Mouse (Mus musculus): ENCODE measurements around the gene P2rx1. TPM values are rescaled to one million over a fixed set of nuclear protein-coding genes. Genes with fewer than 3 reads are reported as not detected.
A peak's percentile ranks its signal among the peaks of the same experiment; 100 is the strongest.

Gene P2rx1
- total RNA-seq, 2 experiments from 2014 or later = 0.56 to 0.83 TPM

DNA sequence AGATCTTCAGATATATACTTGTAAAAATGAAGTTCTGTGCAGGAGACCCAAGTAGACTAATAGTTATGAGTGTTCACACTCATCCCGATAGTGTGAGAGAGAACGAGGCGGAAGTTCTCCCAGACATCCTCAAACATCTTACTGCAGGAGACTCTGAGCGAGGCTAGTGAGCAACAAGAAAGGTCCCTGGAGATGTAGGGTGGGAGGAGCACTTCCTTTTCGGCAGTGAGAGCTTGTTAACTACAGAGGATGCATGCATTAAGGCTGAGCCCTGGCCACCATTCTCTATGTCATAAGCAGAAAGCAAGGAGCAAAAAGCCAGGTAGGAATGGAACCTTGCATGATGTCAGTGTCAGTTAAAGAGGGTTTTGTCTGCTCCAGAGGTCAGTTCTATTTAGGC is 11.7 kb upstream of the P2rx1 start:
- DNase-seq (ENCODE audit: low spot score in 2 of 2) = no peak

GRCm38 (mm10) chr11:72987807-72988206 is 11.1 kb upstream of the P2rx1 start:
- DNase-seq (ENCODE audit: low spot score in 2 of 2) = no peak

DNA sequence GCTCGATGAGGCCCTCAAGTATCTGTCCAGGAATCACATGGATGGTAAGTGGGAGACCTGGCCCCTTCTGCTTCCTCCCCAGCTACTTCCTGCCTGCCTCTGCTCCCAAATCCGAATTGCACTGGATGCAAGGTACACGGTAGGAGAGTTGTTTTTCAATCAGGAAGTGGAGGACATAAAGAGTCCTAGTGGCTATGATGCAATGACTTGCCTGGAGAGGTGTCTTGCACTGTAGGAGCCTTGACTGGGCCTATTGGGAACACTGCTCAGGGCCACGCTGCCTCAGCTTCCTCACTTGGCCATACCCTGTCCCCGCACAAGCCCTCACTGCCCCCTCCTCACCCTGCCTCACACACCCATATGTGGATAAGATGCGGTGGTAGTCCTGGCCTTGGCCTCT is 9.9 kb upstream of the P2rx1 start:
- DNase-seq (ENCODE audit: low spot score in 2 of 2) = no peak

DNA sequence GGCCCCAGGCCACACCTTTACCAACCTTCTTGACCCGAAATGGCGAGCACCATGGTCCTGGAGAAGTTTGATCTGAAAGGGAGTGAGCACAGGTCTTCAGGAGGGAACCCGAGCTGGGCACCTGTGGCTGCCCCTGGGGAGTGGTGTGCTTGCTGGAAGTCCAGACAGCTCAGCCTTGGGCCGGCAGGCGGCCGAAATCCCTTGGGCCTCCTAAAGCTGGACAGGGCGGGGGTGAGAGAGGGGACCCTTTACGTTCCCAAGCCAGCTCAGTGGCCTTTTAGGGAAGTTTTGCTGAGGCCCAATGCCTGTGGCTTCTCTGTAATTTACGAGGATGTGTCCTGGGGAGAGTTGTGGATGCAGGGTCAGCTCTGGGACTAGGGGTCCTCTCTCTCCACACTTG is 8.2 kb upstream of the P2rx1 start:
- DNase-seq (ENCODE audit: low spot score in 2 of 2) = no peak

- no peak for DNase-seq (ENCODE audit: low spot score in 2 of 2)
Observed at GRCm38 (mm10) chr11:72991961-72992360, 6.9 kb upstream of the P2rx1 start.

GRCm38 (mm10) chr11:72996346-72996745 is 2.6 kb upstream of the P2rx1 start:
- DNase-seq (ENCODE audit: low spot score in 2 of 2) = no peak

DNA sequence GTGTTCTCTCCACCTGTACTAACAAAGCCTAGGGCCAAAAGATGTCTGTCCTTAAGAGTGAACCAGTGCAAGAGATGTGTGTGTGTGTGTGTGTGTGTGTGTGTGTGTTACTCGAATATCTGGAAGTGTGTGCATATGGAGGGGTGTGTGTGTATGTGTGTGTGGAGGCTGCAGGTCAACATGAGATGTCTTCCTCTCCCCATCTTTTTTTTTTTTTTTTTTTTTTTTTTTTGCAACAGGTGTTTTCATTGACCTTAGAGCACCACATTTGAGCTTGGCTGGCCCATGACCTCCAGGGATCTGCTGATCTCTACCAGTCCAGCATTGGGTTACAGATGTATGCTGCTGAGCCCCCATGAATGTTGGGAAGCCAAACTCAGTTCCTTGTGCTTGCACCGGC is 2.1 kb upstream of the P2rx1 start:
- no peak for DNase-seq (ENCODE audit: low spot score in 2 of 2)

DNA sequence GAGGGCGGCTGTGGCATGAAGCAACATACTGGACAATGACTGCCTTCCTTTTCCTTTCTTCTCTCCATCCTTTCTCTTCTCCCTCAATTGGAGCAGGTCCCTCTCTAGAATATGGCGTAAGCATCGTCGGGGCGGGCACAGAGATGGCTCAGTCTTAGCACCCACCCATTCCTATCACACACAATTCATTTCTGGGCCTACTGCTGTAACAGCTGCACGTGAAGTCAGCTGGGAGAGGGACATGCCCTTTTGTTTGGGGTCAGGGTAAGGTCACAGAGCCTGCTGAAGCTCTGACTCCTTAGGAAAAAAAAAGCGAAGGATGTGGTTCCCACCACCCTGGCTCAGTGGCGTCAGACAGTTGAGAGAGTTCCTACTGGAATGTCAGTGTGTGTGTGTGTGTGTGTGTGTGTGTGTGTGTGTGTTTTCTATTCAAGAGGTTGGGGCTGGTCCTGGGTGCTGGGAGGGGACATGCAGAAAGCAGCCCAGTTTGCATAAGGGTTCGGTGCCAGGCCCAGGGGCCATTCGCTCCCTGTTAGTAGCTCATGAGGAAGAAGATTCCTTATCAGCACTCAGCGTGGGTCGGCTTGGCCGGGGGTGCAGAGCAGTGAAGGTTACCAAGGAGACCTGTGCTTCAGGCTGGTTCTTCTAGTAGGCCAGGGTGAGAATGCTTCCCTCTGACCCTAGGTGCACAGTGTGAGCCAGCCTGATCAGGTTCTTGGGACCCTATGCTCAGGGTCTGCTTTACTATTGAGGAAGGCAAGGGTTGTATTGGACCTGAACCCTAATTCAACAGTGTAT is 1.2 kb upstream of the P2rx1 start:
- no peak for DNase-seq (ENCODE audit: low spot score in 2 of 2)

GRCm38 (mm10) chr11:73001029-73001428 is 2.1 kb downstream of the P2rx1 start:
- DNase-seq (ENCODE audit: low spot score in 2 of 2) = peak; percentile 53 to 73

GRCm38 (mm10) chr11:73006377-73006776 is 7.5 kb downstream of the P2rx1 start:
- DNase-seq (ENCODE audit: low spot score in 2 of 2) = peak; percentile 44 to 50

DNA sequence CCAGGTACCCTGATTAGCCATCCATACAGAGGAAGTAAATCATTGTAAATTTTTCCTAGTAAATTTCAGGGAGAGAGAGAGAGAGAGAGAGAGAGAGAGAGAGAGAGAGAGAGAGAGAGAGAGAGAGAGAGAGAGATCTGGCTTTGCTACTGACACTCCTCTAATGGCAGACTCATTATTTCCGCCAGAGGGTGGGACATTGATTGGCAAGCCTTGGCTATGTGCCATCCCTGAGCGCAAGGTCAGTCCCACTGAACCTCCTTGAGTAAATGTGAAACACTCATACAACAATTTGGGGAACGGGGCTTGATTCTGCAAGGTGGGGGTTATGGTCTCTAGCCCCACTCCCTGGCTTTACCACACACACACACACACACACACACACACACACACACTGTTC is 8.2 kb downstream of the P2rx1 start:
- DNase-seq (ENCODE audit: low spot score in 2 of 2) = no peak

DNA sequence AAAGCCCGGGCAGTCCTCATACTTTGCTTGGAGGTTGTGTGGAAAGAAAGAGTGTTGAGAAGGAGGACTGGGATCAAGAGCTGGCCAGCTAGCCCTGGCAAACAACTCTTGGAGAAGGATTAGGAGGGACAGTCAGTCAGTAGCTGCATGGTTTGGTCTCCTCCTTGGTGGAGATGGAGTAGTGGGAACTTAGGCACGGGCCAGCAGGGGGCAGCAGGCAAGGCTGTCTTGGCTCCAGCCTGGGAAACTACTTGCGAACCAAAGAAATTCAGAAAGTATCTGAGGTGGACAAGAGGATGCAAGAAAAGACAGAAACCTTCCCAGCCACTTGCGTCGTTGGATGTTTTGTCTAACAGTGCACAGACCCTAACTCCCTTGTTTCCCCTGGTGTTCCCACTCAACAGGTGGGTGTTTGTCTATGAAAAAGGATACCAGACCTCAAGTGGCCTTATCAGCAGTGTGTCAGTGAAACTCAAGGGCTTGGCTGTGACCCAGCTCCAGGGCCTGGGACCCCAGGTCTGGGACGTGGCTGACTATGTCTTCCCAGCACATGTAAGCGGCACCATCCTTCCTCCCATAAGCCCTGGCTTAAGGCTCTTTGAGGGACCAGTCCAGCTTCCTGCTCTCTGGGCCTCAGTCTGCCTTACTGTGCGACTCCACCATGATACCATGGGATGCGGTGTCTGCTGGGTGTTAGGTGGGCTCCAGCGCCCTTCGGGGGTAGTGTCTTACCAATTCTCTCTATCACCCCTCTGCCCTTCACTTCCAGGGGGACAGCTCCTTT is 9.0 kb downstream of the P2rx1 start:
- peak; percentile 57 to 70 for DNase-seq (ENCODE audit: low spot score in 2 of 2)

DNA sequence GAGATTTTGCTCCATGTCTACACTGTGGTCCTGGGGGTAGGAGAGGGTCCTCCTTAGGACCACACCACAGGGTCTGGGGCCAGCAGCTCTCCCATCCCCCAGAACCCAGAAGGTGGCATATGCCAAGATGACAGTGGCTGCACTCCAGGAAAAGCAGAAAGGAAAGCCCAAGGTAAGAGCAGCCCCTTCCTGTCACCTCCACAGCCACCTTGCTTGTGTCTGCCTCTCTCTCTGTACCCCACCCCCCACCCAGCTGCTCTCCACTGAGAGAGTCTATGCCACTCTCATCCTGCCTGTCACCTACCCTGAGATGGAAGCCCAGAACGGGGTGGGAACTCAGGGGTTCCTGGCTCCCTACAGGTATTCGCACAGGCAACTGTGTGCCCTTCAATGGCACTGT is 9.9 kb downstream of the P2rx1 start:
- DNase-seq (ENCODE audit: low spot score in 2 of 2) = no peak

DNA sequence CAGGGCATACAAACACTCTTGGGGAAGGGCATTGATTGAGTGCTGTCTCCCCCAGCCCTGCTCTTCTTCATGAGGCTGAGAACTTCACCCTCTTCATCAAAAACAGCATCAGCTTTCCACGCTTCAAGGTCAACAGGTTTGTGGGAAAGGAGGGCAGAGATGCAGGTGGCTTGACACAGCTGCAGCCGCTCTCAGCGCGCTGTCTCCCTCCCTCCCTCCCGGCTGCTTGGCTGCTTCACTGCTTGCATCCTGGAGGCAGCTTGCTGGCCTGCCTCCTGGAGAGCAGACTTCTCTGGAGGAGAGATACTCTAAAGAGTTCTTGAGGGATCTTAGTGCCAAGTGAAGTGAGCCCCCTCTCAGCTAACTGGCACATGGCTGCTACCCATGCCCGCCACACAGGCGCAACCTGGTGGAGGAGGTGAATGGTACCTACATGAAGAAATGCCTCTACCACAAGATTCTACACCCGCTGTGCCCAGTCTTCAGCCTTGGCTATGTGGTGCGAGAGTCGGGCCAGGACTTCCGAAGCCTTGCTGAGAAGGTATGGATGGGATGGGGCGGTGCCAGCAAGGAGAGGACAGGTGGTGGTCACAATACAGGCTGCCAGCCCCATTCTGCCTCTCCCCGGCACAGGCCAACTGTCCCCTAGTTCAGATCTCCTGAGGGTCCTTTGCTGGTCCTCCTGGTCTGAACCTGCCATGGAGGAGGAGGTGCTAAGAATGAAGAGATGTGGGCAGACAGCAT is 10.8 kb downstream of the P2rx1 start:
- no peak for DNase-seq (ENCODE audit: low spot score in 2 of 2)

GRCm38 (mm10) chr11:73013981-73014380 is 15.1 kb downstream of the P2rx1 start:
- DNase-seq (ENCODE audit: low spot score in 2 of 2) = no peak

- no peak for DNase-seq (ENCODE audit: low spot score in 2 of 2)
Observed at GRCm38 (mm10) chr11:73014831-73015344, 16.0 kb downstream of the P2rx1 start.

DNA sequence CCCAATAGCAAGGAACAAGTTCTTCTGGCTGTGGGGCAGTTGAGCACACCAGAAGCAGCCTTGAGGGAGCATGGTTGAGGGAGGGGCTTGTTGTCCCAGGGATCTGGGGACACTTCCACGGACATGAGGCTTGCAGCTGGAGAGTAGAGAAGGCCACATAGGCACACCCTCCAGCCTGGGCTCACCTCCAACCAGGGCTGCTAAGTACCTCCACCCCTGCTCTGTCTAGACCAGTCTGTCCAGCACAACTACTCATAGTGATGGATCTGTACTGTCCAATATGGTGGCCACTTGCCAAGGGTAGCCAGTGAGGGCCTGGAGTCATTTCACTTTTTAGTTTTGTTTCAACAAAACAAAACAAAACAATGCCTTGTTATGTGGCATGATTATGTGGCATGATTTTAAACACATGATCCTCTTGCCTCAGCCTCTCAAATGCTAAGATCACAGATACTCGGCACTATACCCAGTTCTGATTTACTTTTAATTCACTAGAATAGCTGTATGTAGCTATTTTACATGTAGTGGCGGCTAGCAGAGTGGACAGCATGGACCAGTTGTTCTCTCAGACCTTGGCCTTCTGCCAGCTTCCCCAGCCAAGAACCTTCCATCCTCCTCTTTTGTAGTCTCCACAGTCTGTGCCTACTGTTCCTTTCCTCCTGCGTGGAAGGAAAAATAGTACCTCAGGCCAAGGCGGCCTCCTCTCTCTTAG is 16.6 kb downstream of the P2rx1 start:
- DNase-seq (ENCODE audit: low spot score in 2 of 2) = peak in 1 of 2 experiments; percentile 54

- DNase-seq (ENCODE audit: low spot score in 2 of 2) = no peak
Observed at GRCm38 (mm10) chr11:73016103-73016420, 17.2 kb downstream of the P2rx1 start.

DNA sequence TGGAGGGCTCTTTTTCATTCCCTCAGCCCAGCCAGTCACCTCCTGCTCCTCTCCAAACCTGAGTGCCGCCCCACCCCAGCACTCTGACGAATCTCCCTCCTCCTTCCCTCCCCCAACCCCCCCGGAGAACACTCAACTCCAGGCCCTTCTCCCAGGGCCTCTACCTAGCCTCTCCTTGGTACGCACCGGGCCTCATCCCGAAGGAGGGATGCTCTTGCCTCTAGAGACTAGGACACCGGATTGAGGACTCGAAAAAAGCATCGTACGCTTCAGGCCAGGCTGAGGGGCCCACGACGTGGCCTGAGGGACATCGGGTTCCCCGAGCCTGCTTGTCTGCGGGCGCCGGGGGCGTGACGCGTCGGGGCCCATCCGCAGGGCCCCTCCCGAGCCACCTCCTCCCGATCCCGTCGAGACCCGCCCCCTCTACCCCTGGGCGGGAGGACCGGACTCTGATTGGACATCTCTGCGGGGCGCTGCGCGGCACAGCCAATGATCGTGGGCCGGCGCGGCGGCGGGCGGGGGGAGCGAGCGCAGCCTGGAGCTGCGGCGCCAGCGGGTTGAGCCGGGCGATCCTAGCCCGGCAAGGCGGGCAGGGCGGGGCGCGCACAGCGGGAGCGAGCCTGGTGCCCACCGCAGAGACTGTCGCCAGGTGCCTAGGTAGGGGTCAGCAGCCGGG is 19.7 kb downstream of the P2rx1 start, which contains the start of gene Camkk1:
Gene Camkk1, plus strand, starts transcription at position 538 of the 676 bp plus-strand sequence.
- DNase-seq (ENCODE audit: low spot score in 2 of 2) = peak; percentile 92 to 94

DNA sequence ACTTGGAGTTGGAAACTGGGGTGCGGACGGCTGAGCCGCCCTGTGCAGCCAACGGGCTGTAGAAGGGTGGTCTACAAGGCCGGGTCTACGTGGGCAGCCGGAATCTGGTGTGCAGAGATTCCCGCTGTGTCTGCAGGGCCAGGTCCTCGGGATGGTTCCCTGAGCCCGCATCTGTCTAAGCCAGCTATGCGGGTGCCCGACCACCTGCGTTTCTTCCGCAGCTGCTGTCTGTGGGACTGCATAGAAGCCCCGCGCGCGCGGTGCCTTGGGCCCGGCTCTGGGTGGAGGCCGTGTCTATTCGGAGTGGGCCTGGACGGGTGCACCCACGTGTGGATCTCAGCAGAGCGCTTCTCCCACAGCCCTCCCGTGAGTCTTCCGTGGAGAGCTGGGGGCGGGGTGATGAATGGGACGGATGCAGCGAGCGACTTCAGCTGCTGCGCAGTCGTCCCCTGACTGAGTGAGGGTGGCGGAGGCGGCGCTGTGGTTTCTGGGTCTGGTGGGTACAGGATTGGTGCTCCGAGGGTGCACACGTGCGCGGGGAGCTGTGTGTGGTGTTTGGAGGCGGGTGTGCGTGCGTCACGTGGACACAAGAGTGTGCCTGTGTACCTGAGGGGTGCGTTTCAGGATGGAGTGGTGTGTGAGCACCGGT is 20.4 kb downstream of the P2rx1 start:
- DNase-seq (ENCODE audit: low spot score in 2 of 2) = peak in 1 of 2 experiments; percentile 38

All from adrenal gland, adult 18-20 months (tissue).